Mouse (Mus musculus) hindbrain, embryonic 10.5 days (tissue): Measurements from ENCODE around the gene Gm10392. TPM values are rescaled to one million over a fixed set of nuclear protein-coding genes. Genes with fewer than 3 reads are reported as not detected.

Experiments used
- DNase-seq: peaks from one replicate; pipeline ENCODE4 v3.0.0-alpha.2; 2017; ENCODE audit warnings: low spot score
- H3K27ac ChIP-seq: fragments of 300-500 bp; sonication (generic); 2 replicates; pipeline ENCODE4 v1.5.1; 2016; ENCODE audit warnings: mild to moderate bottlenecking, moderate library complexity
- H3K27me3 ChIP-seq: fragments of 300-500 bp; sonication (generic); 2 replicates; pipeline ENCODE4 v1.6.1; 2016; ENCODE audit warnings: mild to moderate bottlenecking; ENCODE audit not compliant: poor library complexity, insufficient read depth, severe bottlenecking
- H3K36me3 ChIP-seq: fragments of 300-500 bp; sonication (generic); 2 replicates; pipeline ENCODE4 v1.6.1; 2016; ENCODE audit warnings: mild to moderate bottlenecking, moderate library complexity
- H3K4me1 ChIP-seq: fragments of 300-500 bp; sonication (generic); replicated peaks from 2 replicates; pipeline ENCODE4 v1.6.1; 2016; ENCODE audit warnings: mild to moderate bottlenecking
- H3K4me3 ChIP-seq: fragments of 300-500 bp; sonication (generic); 2 replicates; pipeline ENCODE4 v1.5.1; 2016; ENCODE audit warnings: mild to moderate bottlenecking, moderate library complexity
- H3K9me3 ChIP-seq: fragments of 300-500 bp; sonication (generic); 2 replicates; pipeline ENCODE4 v1.6.1; 2016; ENCODE audit warnings: mild to moderate bottlenecking, moderate library complexity
- WGBS: fragments of 180-500 bp; shearing (Covaris S2); methylation state at CpG from one replicate; pipeline ENCODE4 v1.1.7; 2016; 5-methylcytosine and 5-hydroxymethylcytosine counted together
- polyA plus RNA-seq: library from polyadenylated mRNA; unstranded; fragments of >200 nt; fragmentation: Nextera tagmentation; extraction: Ambion mirVana; gene quantifications from 2 replicates; pipeline ENCODE4 v1.2.1, GENCODE M21; 2016

The Gm10392 gene
- polyA plus RNA-seq, 1 experiment from 2014 or later = 0.21 TPM

DNA sequence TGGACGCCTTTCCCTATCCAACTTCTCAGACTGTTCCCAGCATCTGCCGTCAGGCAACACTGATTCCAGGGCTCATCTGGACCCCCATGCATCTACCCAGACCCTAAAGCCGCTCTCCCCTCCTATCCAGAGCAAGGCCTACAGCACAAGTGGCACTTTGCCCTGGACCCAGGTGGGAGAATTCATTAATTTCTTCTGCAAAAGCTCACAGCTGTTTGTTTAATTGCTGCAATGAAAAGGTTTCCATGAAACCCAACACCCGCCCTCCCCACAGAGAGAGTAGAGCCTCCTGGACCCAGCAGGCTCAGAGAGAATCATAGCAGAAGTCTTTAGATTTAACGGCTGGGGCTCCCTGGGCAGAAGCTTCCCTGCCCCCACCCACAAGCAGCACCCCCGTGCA is 33.8 kb downstream of the Gm10392 start:
- WGBS = 65% methylated on average over 6 of the region's 6 CpGs
- Histone ChIP-seq H3K27me3 (no peaks in the 10 kb centered on the region), H3K36me3 (0 out of 2 replicates have a peak, but pooled peaks cover 5% of the 10 kb centered on the region), H3K4me3 (no peak overlapping the region), H3K27ac (peak overlapping the region; percentile 12; the same call in 1 of the 2 replicates), H3K4me1 (peaks cover 64% of the 10 kb centered on the region), H3K9me3 (no peaks in the 10 kb centered on the region)
- DNase-seq = no peak

DNA sequence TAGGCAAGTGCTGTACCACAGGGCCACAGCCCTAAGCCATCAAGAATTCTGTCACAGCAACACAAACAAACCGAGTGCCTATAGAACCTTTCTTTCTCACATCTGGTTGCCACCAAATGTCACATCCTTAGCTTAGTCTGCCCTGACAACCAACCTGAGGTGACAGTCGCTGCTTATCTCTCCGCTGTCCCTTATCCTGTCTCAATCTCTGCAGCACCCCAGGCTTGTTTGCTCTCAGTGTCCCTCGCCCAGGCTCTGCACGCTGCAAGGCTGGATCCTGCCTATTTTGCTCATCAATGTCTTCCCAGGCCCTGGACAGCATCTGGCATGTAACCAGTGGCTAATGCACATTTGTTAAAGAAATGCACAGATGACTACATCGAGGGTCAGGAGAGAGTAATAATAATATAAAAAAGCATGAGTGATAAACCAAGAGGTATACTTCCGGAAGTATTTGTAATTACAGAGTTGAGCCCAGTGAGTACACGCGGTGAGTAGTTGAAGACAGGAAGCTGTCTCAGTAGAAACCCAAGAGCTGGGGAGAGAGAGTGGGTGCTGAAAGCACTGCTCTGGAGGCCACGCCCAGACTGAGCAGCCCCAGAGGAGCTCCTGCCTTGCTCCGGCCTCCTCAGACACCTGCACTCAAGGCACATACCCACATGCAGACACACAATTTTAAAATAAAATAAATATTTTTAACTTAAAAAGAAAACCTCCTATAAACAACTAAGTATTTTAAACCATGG is 35.3 kb downstream of the Gm10392 start:
- Histone ChIP-seq H3K4me1 (peaks cover 52% of the 10 kb centered on the region), H3K27me3 (no peaks in the 10 kb centered on the region), H3K36me3 (0 out of 2 replicates have a peak, but pooled peaks cover 5% of the 10 kb centered on the region), H3K4me3 (no peak overlapping the region), H3K9me3 (no peaks in the 10 kb centered on the region), H3K27ac (no peak overlapping the region)
- 74% methylated on average over 11 of the region's 11 CpGs for WGBS
- DNase-seq = no peak

- Histone ChIP-seq H3K9me3 (no peaks in the 10 kb centered on the region), H3K4me1 (peaks cover 46% of the 10 kb centered on the region), H3K4me3 (no peak overlapping the region), H3K27me3 (no peaks in the 10 kb centered on the region), H3K36me3 (0 out of 2 replicates have a peak, but pooled peaks cover 5% of the 10 kb centered on the region), H3K27ac (0 out of 2 replicates have a peak overlapping the region, but pooled peaks have one; percentile 25)
- 72% methylated on average over 3 of the region's 3 CpGs for WGBS
- no peak for DNase-seq
These were observed 36.0 kb downstream of the Gm10392 start for GRCm38 (mm10) chr11:77483043-77483442.

GRCm38 (mm10) chr11:77476895-77477294 is 42.1 kb downstream of the Gm10392 start:
- DNase-seq = no peak
- Histone ChIP-seq H3K27ac (no peak overlapping the region), H3K27me3 (no peaks in the 10 kb centered on the region), H3K4me3 (no peak overlapping the region), H3K36me3 (peaks cover 55% of the 10 kb centered on the region), H3K4me1 (0 out of 2 replicates have a peak, but pooled peaks cover under 1% of the 10 kb centered on the region), H3K9me3 (no peaks in the 10 kb centered on the region)
- 91% methylated on average over 6 of the region's 6 CpGs for WGBS

DNA sequence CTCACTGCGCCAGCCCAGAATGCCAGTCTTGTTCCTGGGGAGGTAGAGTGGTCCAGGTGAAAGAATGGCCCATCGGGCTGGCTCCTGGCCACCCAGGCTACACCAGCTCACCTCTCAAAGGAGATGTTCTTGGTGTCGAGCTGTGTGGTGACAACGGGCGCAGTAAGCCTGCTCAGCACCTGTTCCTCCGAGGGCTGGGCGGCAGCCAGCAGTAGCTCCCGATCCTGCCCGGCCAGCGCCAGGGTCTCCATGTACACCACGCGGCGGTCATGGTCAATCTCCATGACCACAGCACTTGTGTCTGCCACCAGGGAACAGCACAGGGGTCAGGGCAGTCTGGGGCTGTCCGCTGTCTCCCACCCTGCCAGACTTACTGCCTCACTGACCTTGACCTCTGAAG is 42.8 kb downstream of the Gm10392 start:
- Histone ChIP-seq H3K4me1 (no peaks in the 10 kb centered on the region), H3K36me3 (peaks cover 57% of the 10 kb centered on the region), H3K27ac (no peak overlapping the region), H3K9me3 (no peaks in the 10 kb centered on the region), H3K27me3 (no peaks in the 10 kb centered on the region), H3K4me3 (no peak overlapping the region)
- DNase-seq = no peak
- WGBS = 92% methylated on average over 14 of the region's 14 CpGs

DNA sequence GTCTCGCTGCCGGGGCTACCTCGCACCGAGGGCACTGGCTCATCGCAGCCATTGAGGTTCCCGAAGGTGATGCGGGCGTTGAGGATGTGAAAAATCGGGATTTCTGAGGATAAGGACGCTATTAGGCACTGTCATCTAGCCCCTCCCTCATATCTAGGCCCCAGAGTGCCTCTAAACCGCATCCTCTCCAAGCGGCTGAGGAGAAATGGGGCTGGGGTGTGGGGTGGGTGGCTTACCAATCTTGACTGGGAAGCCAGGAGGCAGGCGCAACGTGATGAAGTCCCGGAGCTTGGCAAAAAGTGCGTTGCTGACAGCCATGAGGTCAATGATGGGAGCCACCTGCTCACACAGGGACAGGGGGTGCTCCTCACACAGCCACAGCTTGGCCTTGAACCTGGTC is 46.2 kb downstream of the Gm10392 start:
- WGBS = 93% methylated on average over 16 of the region's 16 CpGs
- H3K4me1 ChIP-seq = peaks cover 4% of the 10 kb centered on the region
- peaks cover 20% of the 10 kb centered on the region for H3K27me3 ChIP-seq
- no peak for DNase-seq
- H3K27ac ChIP-seq = no peak overlapping the region
- no peaks in the 10 kb centered on the region for H3K9me3 ChIP-seq
- H3K36me3 ChIP-seq = peaks cover 68% of the 10 kb centered on the region
- no peak overlapping the region for H3K4me3 ChIP-seq

GRCm38 (mm10) chr11:77471407-77471806 is 47.6 kb downstream of the Gm10392 start:
- H3K27me3 ChIP-seq = peaks cover 33% of the 10 kb centered on the region
- peaks cover 15% of the 10 kb centered on the region for H3K4me1 ChIP-seq
- DNase-seq = no peak
- WGBS = 72% methylated on average over 29 of the region's 29 CpGs
- H3K4me3 ChIP-seq = no peak overlapping the region
- no peaks in the 10 kb centered on the region for H3K9me3 ChIP-seq
- H3K27ac ChIP-seq = 0 out of 2 replicates have a peak overlapping the region, but pooled peaks have one; percentile 10
- peaks cover 58% of the 10 kb centered on the region for H3K36me3 ChIP-seq

- Histone ChIP-seq H3K4me1 (peaks cover 25% of the 10 kb centered on the region), H3K4me3 (no peak overlapping the region), H3K27ac (no peak overlapping the region), H3K9me3 (no peaks in the 10 kb centered on the region), H3K36me3 (peaks cover 33% of the 10 kb centered on the region), H3K27me3 (peaks cover 63% of the 10 kb centered on the region)
- WGBS = 88% methylated on average over 9 of the region's 9 CpGs
- DNase-seq = no peak
These were observed 50.6 kb downstream of the Gm10392 start for GRCm38 (mm10) chr11:77468397-77468796.

DNA sequence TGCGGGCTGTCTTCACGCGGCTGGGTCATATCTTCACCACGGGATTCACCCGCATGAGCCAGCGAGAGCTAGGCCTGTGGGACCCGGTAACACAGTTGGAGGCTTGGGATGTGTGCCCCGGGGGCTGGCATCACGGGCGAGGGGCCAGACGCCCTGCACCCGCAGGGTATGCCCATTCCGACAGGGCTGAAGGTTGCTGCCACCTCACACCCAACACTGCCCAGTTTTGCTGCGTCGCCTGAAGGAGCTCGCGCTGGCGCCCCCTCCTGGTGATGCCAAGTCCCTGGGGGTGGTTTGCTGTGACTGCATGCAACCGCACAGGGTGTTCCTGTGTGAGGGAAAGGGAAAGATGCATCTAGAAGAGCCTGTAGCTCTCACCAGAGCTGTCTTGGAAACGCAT is 51.2 kb downstream of the Gm10392 start:
- Histone ChIP-seq H3K27me3 (peaks cover 70% of the 10 kb centered on the region), H3K4me1 (peaks cover 28% of the 10 kb centered on the region), H3K27ac (no peak overlapping the region), H3K4me3 (peak overlapping the region; percentile 33), H3K36me3 (peaks cover 27% of the 10 kb centered on the region), H3K9me3 (no peaks in the 10 kb centered on the region)
- peak; percentile 70 for DNase-seq
- WGBS = 15% methylated on average over 20 of the region's 20 CpGs

- Histone ChIP-seq H3K27ac (0 out of 2 replicates have a peak overlapping the region, but pooled peaks have one; percentile 31), H3K27me3 (peaks cover 76% of the 10 kb centered on the region), H3K4me1 (peaks cover 34% of the 10 kb centered on the region), H3K9me3 (no peaks in the 10 kb centered on the region), H3K4me3 (peak overlapping the region; percentile 33), H3K36me3 (peaks cover 21% of the 10 kb centered on the region)
- WGBS = 3% methylated on average over 25 of the region's 25 CpGs
- DNase-seq = peak; percentile 68
These were observed 51.8 kb downstream of the Gm10392 start for GRCm38 (mm10) chr11:77467157-77467556.

Other genes starting within 250 kb of the Gm10392 start
- 0.05 and 0.16 TPM in 2 replicates for gene Coro6, start 56.8 kb downstream of the Gm10392 start, polyA plus RNA-seq
- gene Ankrd13b, start 29.5 kb downstream of the Gm10392 start, polyA plus RNA-seq = 11.1 and 16.7 TPM in 2 replicates
- gene Git1, start 25.6 kb downstream of the Gm10392 start, polyA plus RNA-seq = 14.2 and 14.8 TPM in 2 replicates
- gene Abhd15, start 4.1 kb downstream of the Gm10392 start, polyA plus RNA-seq = 5.3 and 9.1 TPM in 2 replicates
- gene Trp53i13, start 3.2 kb downstream of the Gm10392 start, polyA plus RNA-seq = 32.4 and 41.6 TPM in 2 replicates
- gene Taok1, start 88.6 kb upstream of the Gm10392 start, polyA plus RNA-seq = 11.9 and 13.6 TPM in 2 replicates
- gene Nufip2, start 167.0 kb upstream of the Gm10392 start, polyA plus RNA-seq = 3.6 and 3.7 TPM in 2 replicates
- 1.6 and 2.2 TPM in 2 replicates for gene Cryba1, start 206.1 kb upstream of the Gm10392 start, polyA plus RNA-seq
- 29.7 and 32.9 TPM in 2 replicates for gene Myo18a, start 244.0 kb upstream of the Gm10392 start, polyA plus RNA-seq